12 mouse cellular contexts compared by ENCODE assay signal in the genomic region with DNA sequence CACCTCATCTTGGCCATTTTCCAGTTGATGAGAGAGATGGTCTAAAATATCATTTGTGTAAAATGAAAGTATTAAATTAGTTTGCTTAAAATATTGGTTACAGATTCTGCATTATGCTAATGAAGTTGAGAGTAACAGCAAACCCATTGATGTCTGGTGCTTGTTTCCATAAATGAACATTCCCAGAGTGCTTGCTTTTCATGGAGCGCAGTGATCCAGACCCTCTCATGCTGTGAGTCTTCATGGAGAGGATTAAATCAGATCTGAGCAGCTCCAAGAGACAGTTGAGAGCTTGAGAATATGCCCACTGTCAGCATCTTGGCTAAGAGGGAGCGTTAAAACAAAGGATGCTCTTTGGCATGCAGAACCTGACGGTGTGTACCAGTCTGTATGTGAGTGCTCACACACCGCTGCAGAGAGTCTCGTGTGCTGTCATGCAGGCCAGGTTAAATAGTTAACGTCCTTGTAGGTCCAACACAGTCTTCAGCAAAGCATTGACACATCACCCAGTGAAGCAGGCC. TPM values are rescaled to one million over a fixed set of nuclear protein-coding genes. Genes with fewer than 3 reads are reported as not detected.
DNase-seq lines count a peak whose midpoint lies in the region; ATAC-seq and TF ChIP-seq lines count a peak whose summit lies in the region.
"Had no signal": no experiment of that assay in that cellular context is flagged by ENCODE, and none has a peak within 500 bp of the region (broad histone marks: within the 10 kb centered on the region; RNA-seq: fewer than 3 reads in every experiment).

No protein-coding gene starts in this region.

- H3K4me2 ChIP-seq in heart, postnatal 0 days (ENCODE audit: low read depth, low read length): no peak overlapping the region
- no peak overlapping the region for H3K4me2 ChIP-seq in intestine, embryonic 16.5 days (ENCODE audit: low read depth, low read length)

- H3K4me1 ChIP-seq in heart, postnatal 0 days (ENCODE audit: control insufficient read depth, insufficient read depth): peaks cover 19% of the 10 kb centered on the region
- peaks cover 40% of the 10 kb centered on the region for H3K4me1 ChIP-seq in heart, embryonic 10.5 days
- H3K4me1 ChIP-seq in intestine, embryonic 16.5 days (ENCODE audit: control insufficient read depth, insufficient read depth, low read length): peaks cover 12% of the 10 kb centered on the region

- no peak overlapping the region for H3K9ac ChIP-seq in heart, postnatal 0 days (replicated peaks; ENCODE audit: low read depth, low read length)
- no peak overlapping the region for H3K9ac ChIP-seq in intestine, embryonic 16.5 days (ENCODE audit: low read depth, low read length)

- H3K4me3 ChIP-seq in heart, postnatal 0 days (ENCODE audit: low read depth, low read length): no peak overlapping the region
- no peak overlapping the region for H3K4me3 ChIP-seq in heart, embryonic 10.5 days
- H3K4me3 ChIP-seq in intestine, embryonic 16.5 days (ENCODE audit: low read length): no peak overlapping the region

- TF ChIP-seq CTCF in heart, postnatal 0 days (IDR thresholded peaks at IDR 0.05; ENCODE audit: low read depth): no peak

- TF ChIP-seq EP300 in heart, postnatal 0 days (IDR thresholded peaks at IDR 0.05; ENCODE audit: low read depth): no peak

- ATAC-seq in heart, postnatal 0 days (ENCODE audit: insufficient read depth, low read depth): no peak
- no peak for ATAC-seq in intestine, embryonic 16.5 days
- ATAC-seq: activated CD4-positive, CD25-positive, alpha-beta regulatory T cell, adult 4 months had no signal

- H3K27me3 ChIP-seq in heart, postnatal 0 days (ENCODE audit: control insufficient read depth, insufficient read depth, low read length): no peaks in the 10 kb centered on the region
- no peaks in the 10 kb centered on the region for H3K27me3 ChIP-seq in heart, embryonic 10.5 days (ENCODE audit: insufficient read depth, poor library complexity, severe bottlenecking)
- H3K27me3 ChIP-seq in intestine, embryonic 16.5 days (replicated peaks; ENCODE audit: control insufficient read depth, insufficient read depth, low read length): no peaks in the 10 kb centered on the region

- no peaks in the 10 kb centered on the region for H3K9me3 ChIP-seq in heart, postnatal 0 days (replicated peaks; ENCODE audit: control insufficient read depth, low read length)
- no peaks in the 10 kb centered on the region for H3K9me3 ChIP-seq in heart, embryonic 10.5 days
- no peaks in the 10 kb centered on the region for H3K9me3 ChIP-seq in intestine, embryonic 16.5 days (ENCODE audit: control insufficient read depth, low read length)

- H3K36me3 ChIP-seq in heart, postnatal 0 days (replicated peaks; ENCODE audit: control insufficient read depth, insufficient read depth, low read length): no peaks in the 10 kb centered on the region
- no peaks in the 10 kb centered on the region for H3K36me3 ChIP-seq in heart, embryonic 10.5 days
- H3K36me3 ChIP-seq in intestine, embryonic 16.5 days (ENCODE audit: control insufficient read depth, insufficient read depth, low read length): no peaks in the 10 kb centered on the region

- 80% methylated on average over 6 of the region's 6 CpGs for WGBS in heart, postnatal 0 days
- WGBS in heart, embryonic 10.5 days: 91% methylated on average over 6 of the region's 6 CpGs
- WGBS in intestine, embryonic 16.5 days: 76% methylated on average over 6 of the region's 6 CpGs

- H3K27ac ChIP-seq in heart, postnatal 0 days (ENCODE audit: low read depth): 0 out of 2 replicates have a peak overlapping the region, but pooled peaks have one; percentile 26
- H3K27ac ChIP-seq in heart, embryonic 10.5 days: no peak overlapping the region
- peak overlapping the region; percentile 49 for H3K27ac ChIP-seq in intestine, embryonic 16.5 days (ENCODE audit: low read length)

- DNase-seq in heart, postnatal 0 days (ENCODE audit: low spot score): no peak
- DNase-seq in heart, embryonic 10.5 days (ENCODE audit: low spot score): no peak
- DNase-seq in Muller cell, postnatal 12 days (ENCODE audit: inconsistent ontology term): peak; percentile 88
- peak; percentile 29 to 38 for DNase-seq in cerebellum, postnatal 10 days
- no peak for DNase-seq in kidney, postnatal 25 days
- DNase-seq in frontal cortex, postnatal 25 days (ENCODE audit: low spot score in 2 of 2): no peak
- DNase-seq in retina, postnatal 1 day: no peak
- DNase-seq: gastrocnemius, postnatal 25 days; layer of hippocampus, postnatal 36 days; lung, adult 18-20 months had no signal

RNA-seq across cellular contexts. Expression of gene Dip2b, which starts 43.1 kb away (rescaled TPM):
- 24.0 and 24.8 TPM in 2 replicates for total RNA-seq in heart, postnatal 0 days (2014; rRNA removed; ENCODE audit: low replicate concordance)
- polyA plus RNA-seq in heart, postnatal 0 days (2015; fragmentation: Nextera tagmentation; extraction: Ambion mirVana): 8.8 and 9.7 TPM in 2 replicates
- polyA plus RNA-seq in heart, embryonic 10.5 days (2016; fragmentation: Nextera tagmentation; extraction: Ambion mirVana): 12.2 and 14.0 TPM in 2 replicates
- 5.6 and 6.3 TPM in 2 replicates for polyA plus RNA-seq in intestine, embryonic 16.5 days (2015; fragmentation: Nextera tagmentation; extraction: Ambion mirVana)

Comparison
In these comparisons a context has a peak if more than half of its experiments do, and no peak if none do; other contexts are left out.
1. DNase-seq: peak in Muller cell, postnatal 12 days (single experiment) and cerebellum, postnatal 10 days (2 of 2); none in heart, postnatal 0 days (single experiment), heart, embryonic 10.5 days (single experiment), kidney, postnatal 25 days (0 of 2), frontal cortex, postnatal 25 days (0 of 2) and retina, postnatal 1 day (single experiment).